Mouse (Mus musculus) heart, adult 2 months (tissue): ENCODE results near the gene Grin2a. TPM values are rescaled to one million over a fixed set of nuclear protein-coding genes. Genes with fewer than 3 reads are reported as not detected.

Experiments
- DNase-seq, 2 experiments: peaks; one replicate each; pipeline ENCODE4 v3.0.0; 2021
- H3K27ac ChIP-seq: fragments of 200-600 bp; 2 replicates; pipeline ENCODE4 v1.8.1; 2022
- H3K27me3 ChIP-seq: fragments of 200-500 bp; 2 replicates; pipeline ENCODE4 v1.6.1; 2012; ENCODE audit warnings: mild to moderate bottlenecking, low read length, inconsistent platforms, mixed read lengths; ENCODE audit not compliant: control insufficient read depth, insufficient read depth
- H3K36me3 ChIP-seq: fragments of 200-500 bp; 2 replicates; pipeline ENCODE4 v1.6.1; 2012; ENCODE audit warnings: low read length, inconsistent platforms; ENCODE audit not compliant: control insufficient read depth, insufficient read depth
- H3K4me1 ChIP-seq: fragments of 200-500 bp; 2 replicates; pipeline ENCODE4 v1.6.1; 2011; ENCODE audit warnings: low read length; ENCODE audit not compliant: control insufficient read depth, insufficient read depth
- H3K4me3 ChIP-seq: fragments of 200-600 bp; 2 replicates; pipeline ENCODE4 v1.8.1; 2022
- H3K79me2 ChIP-seq: fragments of 200-500 bp; replicated peaks from 2 replicates; pipeline ENCODE4 v1.6.1; 2012; ENCODE audit warnings: mild to moderate bottlenecking, inconsistent platforms, low read length, moderate library complexity, mixed read lengths; ENCODE audit not compliant: control insufficient read depth, insufficient read depth
- H3K9ac ChIP-seq: fragments of 200-500 bp; 2 replicates; pipeline ENCODE4 v1.6.1; 2012; ENCODE audit warnings: low read depth, mild to moderate bottlenecking, control low read depth, inconsistent platforms, low read length, mixed read lengths
- CTCF ChIP-seq: fragments of 200-600 bp; IDR thresholded peaks from 2 replicates; pipeline ENCODE4 v1.8.1; 2022; ENCODE audit warnings: antibody characterized with exemption, mild to moderate bottlenecking, moderate library complexity
- EP300 ChIP-seq: fragments of 200-500 bp; IDR thresholded peaks from 2 replicates; pipeline ENCODE4 v1.6.1; 2011; ENCODE audit warnings: low read depth, low read length, control low read depth; ENCODE audit not compliant: insufficient read depth
- POLR2A ChIP-seq: fragments of 200-500 bp; IDR thresholded peaks from 2 replicates; pipeline ENCODE4 v1.6.1; 2011; ENCODE audit warnings: mild to moderate bottlenecking, low read depth, low read length, control low read depth; ENCODE audit not compliant: insufficient read depth
- WGBS: fragments of 180-500 bp; shearing (Covaris S2); methylation state at CpG from one replicate; pipeline ENCODE4 v1.1.7; 2018; 5-methylcytosine and 5-hydroxymethylcytosine counted together
- intact Hi-C: fragments of 180-260 bp; cut with DNase I; formaldehyde crosslinking; loops from one replicate; pipeline ENCODE4 v1.15.1; 2025
- polyA plus RNA-seq: library from polyadenylated mRNA; depleted of rRNA; stranded (reverse); fragments of >200 nt; gene quantifications from 2 replicates; pipeline ENCODE4 v1.2.3, GENCODE M21; 2012
- total RNA-seq, 2 experiments: library from RNA; stranded (reverse); gene quantifications; 2 replicates each; pipeline ENCODE4 v1.2.3; 2021

The Grin2a gene
- total and polyA plus RNA-seq, 3 experiments = 0.02 to 0.10 (median 0.07) TPM

DNA sequence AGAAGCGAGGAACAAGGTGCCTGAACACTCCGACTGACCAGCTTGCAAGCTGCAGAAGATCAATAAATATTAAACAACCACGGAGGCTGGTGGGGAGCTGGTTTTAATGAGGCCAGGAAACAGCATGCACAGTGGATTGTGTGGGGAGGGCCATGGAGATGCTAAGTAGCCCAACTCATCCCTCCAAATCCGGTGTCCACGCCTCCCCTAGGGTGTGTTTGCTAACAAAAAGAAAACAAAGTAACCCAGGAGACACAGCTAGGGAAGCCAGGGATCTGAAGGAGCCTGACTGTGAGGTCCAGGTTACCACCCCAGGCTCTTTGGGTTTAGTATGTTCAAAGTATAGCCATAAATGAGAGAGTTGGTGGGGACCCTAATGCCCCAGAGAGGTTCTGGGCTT is 41.1 kb downstream of the Grin2a start:
- H3K27me3 ChIP-seq = no peaks in the 10 kb centered on the region
- H3K9ac ChIP-seq = no peak overlapping the region
- H3K27ac ChIP-seq = no peak overlapping the region
- DNase-seq = no peak
- no peaks in the 10 kb centered on the region for H3K36me3 ChIP-seq
- no peak for TF ChIP-seq POLR2A
- TF ChIP-seq CTCF = no peak
- no peak for TF ChIP-seq EP300
- no peak overlapping the region for H3K4me3 ChIP-seq
- no peaks in the 10 kb centered on the region for H3K79me2 ChIP-seq
- H3K4me1 ChIP-seq = no peaks in the 10 kb centered on the region
- WGBS = 46% methylated on average over 5 of the region's 5 CpGs
- intact Hi-C loops = no loop called here

DNA sequence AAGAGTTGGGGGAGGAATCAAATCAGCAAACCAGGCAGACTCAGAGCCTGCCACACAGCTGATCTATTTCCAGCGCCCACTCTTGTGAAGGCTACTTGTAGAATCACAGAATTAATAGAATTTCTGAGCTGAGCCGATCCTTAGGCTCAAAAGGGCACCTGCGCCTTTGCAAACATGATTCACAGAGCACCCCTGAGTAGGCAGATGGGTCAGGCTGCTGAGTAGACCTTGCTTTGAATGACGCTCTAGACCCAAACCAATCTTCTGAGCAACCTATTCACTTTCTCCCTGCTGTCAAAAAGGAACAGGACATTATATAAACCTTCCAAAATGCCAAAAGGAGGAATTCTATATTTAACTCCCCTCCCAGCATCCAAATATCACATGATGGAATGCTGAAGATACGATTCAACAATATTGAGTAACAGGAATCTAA is 41.9 kb downstream of the Grin2a start:
- no peak overlapping the region for H3K27ac ChIP-seq
- H3K79me2 ChIP-seq = no peaks in the 10 kb centered on the region
- no peak overlapping the region for H3K9ac ChIP-seq
- 73% methylated on average over 5 of the region's 5 CpGs for WGBS
- no peak for DNase-seq
- TF ChIP-seq CTCF (no peak), EP300 (no peak), POLR2A (no peak)
- H3K36me3 ChIP-seq = no peaks in the 10 kb centered on the region
- intact Hi-C loops = no loop called here
- no peaks in the 10 kb centered on the region for H3K4me1 ChIP-seq
- no peaks in the 10 kb centered on the region for H3K27me3 ChIP-seq
- no peak overlapping the region for H3K4me3 ChIP-seq

DNA sequence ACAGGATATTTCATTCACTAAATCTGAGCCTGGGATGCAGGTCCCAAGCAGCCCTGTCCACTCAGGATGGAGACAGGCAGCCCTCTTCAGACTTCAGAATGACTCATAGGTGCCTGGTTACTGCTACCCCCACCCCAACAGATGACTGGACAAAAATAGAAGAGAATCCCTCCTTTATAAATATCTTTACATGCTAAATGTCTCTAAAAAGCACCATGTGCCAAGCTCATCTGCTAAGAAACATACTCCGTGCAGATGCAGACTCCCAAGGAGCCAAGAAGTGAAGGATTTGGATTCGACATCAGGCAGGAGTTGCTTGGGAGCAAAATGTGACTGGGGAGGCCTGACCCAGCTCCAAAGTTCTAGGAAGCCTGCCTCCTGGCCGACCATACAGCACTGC is 46.1 kb downstream of the Grin2a start:
- Histone ChIP-seq H3K4me1 (no peaks in the 10 kb centered on the region), H3K9ac (no peak overlapping the region), H3K4me3 (no peak overlapping the region), H3K27me3 (no peaks in the 10 kb centered on the region), H3K79me2 (no peaks in the 10 kb centered on the region), H3K36me3 (no peaks in the 10 kb centered on the region), H3K27ac (no peak overlapping the region)
- WGBS = 57% methylated on average over 3 of the region's 3 CpGs
- TF ChIP-seq CTCF (no peak), EP300 (no peak)
- intact Hi-C loops = no loop called here
- DNase-seq = no peak

DNA sequence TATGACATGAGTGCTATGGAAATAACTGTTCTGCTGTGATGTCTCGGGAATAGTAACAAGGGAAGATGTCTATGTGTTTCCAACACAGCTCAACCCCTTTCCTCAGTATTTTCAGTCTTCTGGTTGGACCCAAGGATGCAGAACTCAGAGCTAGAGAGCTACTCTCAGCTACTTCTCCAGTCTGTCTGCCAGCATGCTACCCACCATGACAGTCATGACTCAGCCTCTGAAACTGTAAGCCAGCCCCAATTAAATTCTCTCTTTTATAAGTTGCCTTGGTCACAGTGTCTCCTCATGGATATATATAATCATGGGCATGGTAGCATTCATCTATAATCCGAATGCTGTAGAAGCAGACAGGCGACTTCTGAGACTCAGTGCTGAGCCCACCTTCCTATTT is 47.9 kb downstream of the Grin2a start:
- no peaks in the 10 kb centered on the region for H3K27me3 ChIP-seq
- H3K9ac ChIP-seq = no peak overlapping the region
- WGBS = 75% methylated on average over 3 of the region's 3 CpGs
- H3K79me2 ChIP-seq = no peaks in the 10 kb centered on the region
- H3K36me3 ChIP-seq = no peaks in the 10 kb centered on the region
- intact Hi-C loops = no loop called here
- H3K4me3 ChIP-seq = no peak overlapping the region
- no peak for TF ChIP-seq CTCF
- TF ChIP-seq POLR2A = no peak
- TF ChIP-seq EP300 = no peak
- no peaks in the 10 kb centered on the region for H3K4me1 ChIP-seq
- no peak overlapping the region for H3K27ac ChIP-seq
- DNase-seq = no peak

DNA sequence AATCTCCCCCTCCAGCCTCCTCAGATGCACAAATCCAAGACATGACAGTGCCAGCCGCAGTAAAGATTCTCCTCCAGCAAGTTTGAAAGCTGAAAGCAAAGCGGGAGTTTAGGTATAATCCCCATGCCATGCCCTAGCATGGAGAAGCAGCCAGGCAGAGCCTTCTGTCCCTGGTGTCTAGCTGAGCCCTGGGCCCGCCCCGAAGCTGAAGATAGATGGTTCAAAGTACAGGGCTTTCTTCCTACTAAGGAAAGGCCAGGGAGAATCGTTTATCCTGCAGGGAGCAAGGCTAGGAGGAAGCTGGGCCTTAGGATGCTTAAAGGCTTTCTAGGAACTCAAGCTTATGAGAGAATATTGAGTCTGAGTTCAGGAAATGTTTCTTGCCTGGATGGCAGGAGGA is 50.5 kb downstream of the Grin2a start:
- Histone ChIP-seq H3K27ac (no peak overlapping the region), H3K79me2 (no peaks in the 10 kb centered on the region), H3K4me3 (no peak overlapping the region), H3K4me1 (no peaks in the 10 kb centered on the region), H3K36me3 (no peaks in the 10 kb centered on the region), H3K27me3 (no peaks in the 10 kb centered on the region), H3K9ac (no peak overlapping the region)
- no peak for DNase-seq
- 62% methylated on average over 5 of the region's 5 CpGs for WGBS
- intact Hi-C loops = no loop called here
- TF ChIP-seq POLR2A (no peak), EP300 (no peak), CTCF (no peak)

DNA sequence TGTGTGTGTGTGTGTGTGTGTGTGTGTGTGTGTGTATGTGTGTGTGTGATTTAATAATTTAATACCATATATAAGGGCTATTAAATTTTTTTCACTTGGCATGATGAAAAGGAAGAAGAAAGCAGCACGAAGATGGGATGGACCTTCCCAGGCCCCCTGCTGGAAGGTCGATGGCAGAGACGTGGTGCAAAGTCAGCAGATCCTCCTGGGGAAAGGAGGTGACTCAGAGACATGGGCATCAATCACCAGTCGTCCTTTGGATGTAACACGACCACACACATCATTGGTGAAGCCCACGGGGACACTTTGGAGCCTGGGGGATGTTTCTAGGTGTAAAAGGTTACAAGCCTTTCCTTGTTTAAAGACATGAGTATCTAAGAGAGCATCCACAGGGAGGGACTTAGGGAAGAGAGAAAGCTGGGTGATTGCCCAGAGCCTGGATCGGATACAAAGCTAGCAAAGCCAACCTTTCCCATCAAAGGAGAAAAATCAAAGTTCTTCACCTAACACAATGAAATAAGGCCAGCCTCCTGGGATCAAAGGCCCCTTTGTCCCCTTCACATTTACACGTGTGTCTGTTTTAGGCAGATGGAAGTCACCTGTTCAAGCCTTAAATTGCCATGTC is 53.9 kb downstream of the Grin2a start:
- TF ChIP-seq EP300 = no peak
- 0 out of 2 replicates have a peak, but pooled peaks have one; percentile 11 for TF ChIP-seq CTCF
- no peak for TF ChIP-seq POLR2A
- WGBS = 38% methylated on average over 8 of the region's 8 CpGs
- no peaks in the 10 kb centered on the region for H3K36me3 ChIP-seq
- no peaks in the 10 kb centered on the region for H3K27me3 ChIP-seq
- DNase-seq = no peak
- H3K9ac ChIP-seq = no peak overlapping the region
- H3K4me3 ChIP-seq = no peak overlapping the region
- H3K27ac ChIP-seq = no peak overlapping the region
- no peaks in the 10 kb centered on the region for H3K79me2 ChIP-seq
- intact Hi-C loops = no loop called here
- H3K4me1 ChIP-seq = no peaks in the 10 kb centered on the region

DNA sequence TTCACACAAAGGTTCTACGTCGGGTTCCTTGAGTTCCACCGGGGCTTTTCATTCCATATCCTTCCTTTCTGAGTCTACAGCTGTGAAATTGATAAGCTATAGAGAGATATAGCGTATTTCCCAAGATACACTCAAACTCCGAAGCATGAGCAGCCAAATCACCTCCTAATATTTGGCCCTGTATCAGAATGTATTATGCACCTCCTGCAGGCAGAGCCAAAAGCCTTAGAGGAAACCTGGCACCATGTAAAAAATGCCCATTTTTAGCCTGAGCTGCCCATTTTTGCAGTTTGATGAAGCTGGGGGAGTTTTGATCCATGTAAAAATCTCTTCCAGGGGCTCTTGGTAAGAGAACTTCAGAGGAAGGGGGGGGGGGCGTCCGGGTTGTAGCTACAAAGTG is 54.6 kb downstream of the Grin2a start:
- no peak overlapping the region for H3K4me3 ChIP-seq
- no peaks in the 10 kb centered on the region for H3K4me1 ChIP-seq
- no peaks in the 10 kb centered on the region for H3K36me3 ChIP-seq
- 42% methylated on average over 7 of the region's 7 CpGs for whole genome bisulfite sequencing
- TF ChIP-seq CTCF (no peak), POLR2A (no peak), EP300 (no peak)
- no peak for DNase-seq
- no peak overlapping the region for H3K9ac ChIP-seq
- no peaks in the 10 kb centered on the region for H3K27me3 ChIP-seq
- no peaks in the 10 kb centered on the region for H3K79me2 ChIP-seq
- intact Hi-C loops = no loop called here
- H3K27ac ChIP-seq = no peak overlapping the region
